Mouse (Mus musculus) lung, postnatal 0 days (tissue): ENCODE measurements around the gene Trpv4.

Experiments
- CTCF ChIP-seq: IDR thresholded peaks from 2 replicates; pipeline ENCODE4 v1.5.1; 2016; ENCODE audit warnings: antibody characterized with exemption, mild to moderate bottlenecking
- EP300 ChIP-seq: IDR thresholded peaks from 2 replicates; pipeline ENCODE4 v1.6.1; 2016; ENCODE audit warnings: antibody characterized with exemption, mild to moderate bottlenecking, control low read depth

DNA sequence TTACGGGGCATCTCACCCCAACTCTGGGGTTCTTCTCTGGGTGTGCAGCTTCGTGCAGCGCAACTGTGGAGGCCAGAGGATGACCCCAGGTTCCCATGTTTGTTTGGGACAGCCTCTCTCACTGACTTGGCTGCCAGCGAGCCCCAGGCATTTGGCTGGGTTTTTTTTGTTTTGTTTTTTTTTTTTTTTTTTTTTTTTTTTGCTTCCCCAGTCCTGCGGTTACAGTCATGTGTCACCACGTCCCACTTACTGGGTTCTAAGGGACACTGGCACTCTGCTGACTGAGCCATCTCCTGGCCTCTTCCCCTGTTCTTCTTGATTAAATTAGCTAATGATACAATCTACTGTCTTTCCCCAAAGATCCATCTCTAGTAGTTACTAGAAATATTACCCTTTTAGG lies 60.6 kb downstream of the Trpv4 start:
- TF ChIP-seq CTCF (no peak), EP300 (no peak)
